Mouse (Mus musculus) intestine, postnatal 0 days (tissue): ENCODE data around the gene Ndrg3. TPM values are rescaled to one million over a fixed set of nuclear protein-coding genes. Genes with fewer than 3 reads are reported as not detected.
"Not testable (repeated sequence)": the region's sequence is repeated elsewhere in the genome, so short reads cannot be mapped to it uniquely, and the experiment has no call there.

Experiments used
- ATAC-seq: fragments of 200-750 bp; cut with Nextera tagmentation; 2 replicates; pipeline ENCODE4 v1.8.0; 2017; ENCODE audit warnings: mild to moderate bottlenecking, moderate TSS enrichment, moderate library complexity
- H3K27ac ChIP-seq: fragments of 300-500 bp; sonication (generic); 2 replicates; pipeline ENCODE4 v1.5.1; 2014; ENCODE audit warnings: mild to moderate bottlenecking, low read depth, low read length, moderate library complexity
- H3K27me3 ChIP-seq: fragments of 300-500 bp; sonication (generic); replicated peaks from 2 replicates; pipeline ENCODE4 v1.6.1; 2014; ENCODE audit warnings: low read length, mixed read lengths; ENCODE audit not compliant: control insufficient read depth, insufficient read depth
- H3K36me3 ChIP-seq: fragments of 300-500 bp; sonication (generic); 2 replicates; pipeline ENCODE4 v1.6.1; 2014; ENCODE audit warnings: mild to moderate bottlenecking, moderate library complexity; ENCODE audit not compliant: control insufficient read depth, insufficient read depth
- H3K4me1 ChIP-seq: fragments of 300-500 bp; sonication (generic); replicated peaks from 2 replicates; pipeline ENCODE4 v1.6.1; 2014; ENCODE audit warnings: antibody characterized with exemption, low read length, mixed read lengths; ENCODE audit not compliant: control insufficient read depth, insufficient read depth
- H3K4me2 ChIP-seq: fragments of 300-500 bp; sonication (generic); replicated peaks from 2 replicates; pipeline ENCODE4 v1.6.1; 2014; ENCODE audit warnings: low read depth, mild to moderate bottlenecking, moderate library complexity
- H3K4me3 ChIP-seq: fragments of 300-500 bp; sonication (generic); 2 replicates; pipeline ENCODE4 v1.5.1; 2014; ENCODE audit warnings: low read depth, low read length
- H3K9ac ChIP-seq: fragments of 300-500 bp; sonication (generic); 2 replicates; pipeline ENCODE4 v1.6.1; 2014; ENCODE audit warnings: mild to moderate bottlenecking, low read depth, low read length
- H3K9me3 ChIP-seq: fragments of 300-500 bp; sonication (generic); 2 replicates; pipeline ENCODE4 v1.6.1; 2016; ENCODE audit warnings: mixed run types; ENCODE audit not compliant: control insufficient read depth
- CTCF ChIP-seq: sonication (generic); IDR thresholded peaks from 2 replicates; pipeline ENCODE4 v1.5.1; 2016; ENCODE audit warnings: low read depth, mild to moderate bottlenecking, control low read depth, antibody characterized with exemption, moderate library complexity
- WGBS: fragments of 180-500 bp; shearing (Covaris S2); extraction: QIAGEN DNeasy Blood & Tissue Kit; methylation state at CpG from one replicate; pipeline ENCODE4 v1.1.7; 2014; 5-methylcytosine and 5-hydroxymethylcytosine counted together
- polyA plus RNA-seq: library from polyadenylated mRNA; unstranded; fragments of >200 nt; fragmentation: Nextera tagmentation; extraction: Ambion mirVana; gene quantifications from 2 replicates; pipeline ENCODE4 v1.2.1, GENCODE M21; 2015

Ndrg3 gene
- polyA plus RNA-seq, 1 experiment from 2014 or later, result 25.3 TPM

GRCm38 (mm10) chr2:156924210-156924898 is 67.5 kb downstream of the Ndrg3 start:
- 46% methylated on average over 3 of the region's 3 CpGs for WGBS
- no peak for ATAC-seq

GRCm38 (mm10) chr2:156923057-156923456 is 68.8 kb downstream of the Ndrg3 start:
- Histone ChIP-seq H3K4me2 (no peak overlapping the region), H3K4me3 (no peak overlapping the region), H3K4me1 (no peaks in the 10 kb centered on the region), H3K27me3 (no peaks in the 10 kb centered on the region), H3K36me3 (peaks cover 9% of the 10 kb centered on the region; the same call in 1 of the 2 replicates), H3K9me3 (no peaks in the 10 kb centered on the region), H3K27ac (no peak overlapping the region), H3K9ac (no peak overlapping the region)
- ATAC-seq, result no peak
- 93% methylated on average over 5 of the region's 5 CpGs for WGBS
- no peak for TF ChIP-seq CTCF

More at GRCm38 (mm10) chr2:156924210-156924898, 67.5 kb downstream of the Ndrg3 start:
- no peak for TF ChIP-seq CTCF
- Histone ChIP-seq H3K4me1 (no peaks in the 10 kb centered on the region), H3K9ac (no peak overlapping the region), H3K4me3 (no peak overlapping the region), H3K27ac (no peak overlapping the region), H3K36me3 (peaks cover 12% of the 10 kb centered on the region; the same call in 1 of the 2 replicates), H3K4me2 (no peak overlapping the region), H3K9me3 (no peaks in the 10 kb centered on the region), H3K27me3 (no peaks in the 10 kb centered on the region)

GRCm38 (mm10) chr2:156919796-156920195 is 72.1 kb downstream of the Ndrg3 start:
- 51% methylated on average over 2 of the region's 2 CpGs for WGBS

GRCm38 (mm10) chr2:156919191-156919590 is 72.7 kb downstream of the Ndrg3 start:
- not testable (repeated sequence) for H3K27ac ChIP-seq, H3K9ac ChIP-seq, H3K9me3 ChIP-seq, H3K4me3 ChIP-seq, H3K4me1 ChIP-seq, ATAC-seq, H3K4me2 ChIP-seq, H3K27me3 ChIP-seq, H3K36me3 ChIP-seq
- WGBS, result 84% methylated on average over 11 of the region's 11 CpGs

More at GRCm38 (mm10) chr2:156919796-156920195, 72.1 kb downstream of the Ndrg3 start:
- Histone ChIP-seq H3K27me3 (no peaks in the 10 kb centered on the region), H3K4me3 (no peak overlapping the region), H3K36me3 (no peaks in the 10 kb centered on the region), H3K4me2 (no peak overlapping the region), H3K27ac (no peak overlapping the region), H3K9me3 (no peaks in the 10 kb centered on the region), H3K4me1 (no peaks in the 10 kb centered on the region), H3K9ac (no peak overlapping the region)
- no peak for ATAC-seq
- TF ChIP-seq CTCF, result no peak

GRCm38 (mm10) chr2:156918562-156918961 is 73.3 kb downstream of the Ndrg3 start:
- H3K9me3 ChIP-seq, result no peaks in the 10 kb centered on the region
- no peak for TF ChIP-seq CTCF
- no peaks in the 10 kb centered on the region for H3K36me3 ChIP-seq
- 52% methylated on average over 4 of the region's 4 CpGs for WGBS
- no peak overlapping the region for H3K9ac ChIP-seq
- H3K4me1 ChIP-seq, result no peaks in the 10 kb centered on the region
- no peak overlapping the region for H3K4me3 ChIP-seq
- no peaks in the 10 kb centered on the region for H3K27me3 ChIP-seq
- H3K27ac ChIP-seq, result no peak overlapping the region
- no peak overlapping the region for H3K4me2 ChIP-seq
- no peak for ATAC-seq

GRCm38 (mm10) chr2:156916419-156917125 is 75.3 kb downstream of the Ndrg3 start:
- Histone ChIP-seq H3K9ac (no peak overlapping the region), H3K4me3 (no peak overlapping the region), H3K4me1 (no peaks in the 10 kb centered on the region), H3K36me3 (no peaks in the 10 kb centered on the region), H3K9me3 (no peaks in the 10 kb centered on the region), H3K27me3 (no peaks in the 10 kb centered on the region), H3K4me2 (no peak overlapping the region), H3K27ac (no peak overlapping the region)
- WGBS, result 92% methylated on average over 3 of the region's 3 CpGs
- TF ChIP-seq CTCF, result no peak
- ATAC-seq, result no peak
